Mouse (Mus musculus): ENCODE measurements around the gene Sema6c. TPM values are rescaled to one million over a fixed set of nuclear protein-coding genes. Genes with fewer than 3 reads are reported as not detected.

Gene Sema6c
- polyA plus RNA-seq, 1 experiment = 1.4 TPM

GRCm38 (mm10) chr3:95223041-95223440 lies 62.8 kb downstream of the Sema6c start:
- WGBS = 61% methylated on average over 2 of the region's 2 CpGs
- DNase-seq (ENCODE audit: low read depth, low spot score) = no peak

Other genes with a start within 250 kb of the Sema6c start
- gene Selenbp1, start 227.4 kb upstream of the Sema6c start, polyA plus RNA-seq (2012; rRNA removed) = 74.0 and 82.8 TPM in 2 replicates
- gene Rfx5, start 206.4 kb upstream of the Sema6c start, polyA plus RNA-seq (2012; rRNA removed) = 6.2 and 12.2 TPM in 2 replicates
- 21.7 and 33.0 TPM in 2 replicates for gene Pi4kb, start 185.7 kb upstream of the Sema6c start, polyA plus RNA-seq (2012; rRNA removed)
- 13.3 and 19.3 TPM in 2 replicates for gene Zfp687, start 145.0 kb upstream of the Sema6c start, polyA plus RNA-seq (2012; rRNA removed)
- gene Psmd4, start 117.8 kb upstream of the Sema6c start, polyA plus RNA-seq (2012; rRNA removed) = 138 and 153 TPM in 2 replicates
- gene Pip5k1a, start 53.5 kb upstream of the Sema6c start, polyA plus RNA-seq (2012; rRNA removed) = 12.1 and 15.6 TPM in 2 replicates
- gene Vps72, start 49.4 kb upstream of the Sema6c start, polyA plus RNA-seq (2012; rRNA removed) = 38.7 and 48.3 TPM in 2 replicates
- 0.71 and 0.73 TPM in 2 replicates for gene Tmod4, start 36.0 kb upstream of the Sema6c start, polyA plus RNA-seq (2012; rRNA removed)
- 45.6 and 51.2 TPM in 2 replicates for gene Scnm1, start 26.4 kb upstream of the Sema6c start, polyA plus RNA-seq (2012; rRNA removed)
- gene Lysmd1, start 26.4 kb upstream of the Sema6c start, polyA plus RNA-seq (2012; rRNA removed) = 7.6 and 7.7 TPM in 2 replicates
- 30.8 and 46.2 TPM in 2 replicates for gene Tnfaip8l2, start 18.1 kb upstream of the Sema6c start, polyA plus RNA-seq (2012; rRNA removed)
- 9.2 and 16.1 TPM in 2 replicates for gene Gabpb2, start 57.5 kb downstream of the Sema6c start, polyA plus RNA-seq (2012; rRNA removed)
- 67.2 and 80.0 TPM in 2 replicates for gene Cdc42se1, start 68.3 kb downstream of the Sema6c start, polyA plus RNA-seq (2012; rRNA removed)
- 18.9 and 21.6 TPM in 2 replicates for gene Mllt11, start 71.7 kb downstream of the Sema6c start, polyA plus RNA-seq (2012; rRNA removed)
- gene Gm128, start 81.1 kb downstream of the Sema6c start, polyA plus RNA-seq (2012; rRNA removed) = 0.05 TPM in 2 replicates
- 0.24 and 0.36 TPM in 2 replicates for gene Bnipl, start 90.7 kb downstream of the Sema6c start, polyA plus RNA-seq (2012; rRNA removed)
- 71.9 and 82.6 TPM in 2 replicates for gene Mindy1, start 120.9 kb downstream of the Sema6c start, polyA plus RNA-seq (2012; rRNA removed)
- 15.7 and 18.8 TPM in 2 replicates for gene Prune1, start 121.6 kb downstream of the Sema6c start, polyA plus RNA-seq (2012; rRNA removed)
- 0.84 and 1.1 TPM in 2 replicates for gene Anxa9, start 146.7 kb downstream of the Sema6c start, polyA plus RNA-seq (2012; rRNA removed)
- 76.3 and 101 TPM in 2 replicates for gene Cers2, start 154.3 kb downstream of the Sema6c start, polyA plus RNA-seq (2012; rRNA removed)
- 9.8 and 13.4 TPM in 2 replicates for gene Setdb1, start 196.7 kb downstream of the Sema6c start, polyA plus RNA-seq (2012; rRNA removed)
- gene 4930558C23Rik, start 242.4 kb downstream of the Sema6c start, polyA plus RNA-seq (2012; rRNA removed) = not detected in 2 replicates